Mouse (Mus musculus) hindbrain, embryonic 10.5 days (tissue): ENCODE results near the gene Ripor2. TPM values are rescaled to one million over a fixed set of nuclear protein-coding genes. Genes with fewer than 3 reads are reported as not detected.

Experiments
- DNase-seq: peaks from one replicate; pipeline ENCODE4 v3.0.0-alpha.2; 2017; ENCODE audit warnings: low spot score
- H3K27ac ChIP-seq: fragments of 300-500 bp; sonication (generic); 2 replicates; pipeline ENCODE4 v1.5.1; 2016; ENCODE audit warnings: mild to moderate bottlenecking, moderate library complexity
- H3K27me3 ChIP-seq: fragments of 300-500 bp; sonication (generic); 2 replicates; pipeline ENCODE4 v1.6.1; 2016; ENCODE audit warnings: mild to moderate bottlenecking; ENCODE audit not compliant: poor library complexity, insufficient read depth, severe bottlenecking
- H3K36me3 ChIP-seq: fragments of 300-500 bp; sonication (generic); 2 replicates; pipeline ENCODE4 v1.6.1; 2016; ENCODE audit warnings: mild to moderate bottlenecking, moderate library complexity
- H3K4me1 ChIP-seq: fragments of 300-500 bp; sonication (generic); replicated peaks from 2 replicates; pipeline ENCODE4 v1.6.1; 2016; ENCODE audit warnings: mild to moderate bottlenecking
- H3K4me3 ChIP-seq: fragments of 300-500 bp; sonication (generic); 2 replicates; pipeline ENCODE4 v1.5.1; 2016; ENCODE audit warnings: mild to moderate bottlenecking, moderate library complexity
- H3K9me3 ChIP-seq: fragments of 300-500 bp; sonication (generic); 2 replicates; pipeline ENCODE4 v1.6.1; 2016; ENCODE audit warnings: mild to moderate bottlenecking, moderate library complexity
- WGBS: fragments of 180-500 bp; shearing (Covaris S2); methylation state at CpG from one replicate; pipeline ENCODE4 v1.1.7; 2016; 5-methylcytosine and 5-hydroxymethylcytosine counted together
- polyA plus RNA-seq: library from polyadenylated mRNA; unstranded; fragments of >200 nt; fragmentation: Nextera tagmentation; extraction: Ambion mirVana; gene quantifications from 2 replicates; pipeline ENCODE4 v1.2.1, GENCODE M21; 2016

The Ripor2 gene
- polyA plus RNA-seq, 1 experiment from 2014 or later = 6.4 TPM

- Histone ChIP-seq H3K27ac (no peak overlapping the region), H3K4me3 (no peak overlapping the region), H3K36me3 (no peaks in the 10 kb centered on the region), H3K9me3 (no peaks in the 10 kb centered on the region), H3K27me3 (no peaks in the 10 kb centered on the region), H3K4me1 (0 out of 2 replicates have a peak, but pooled peaks cover 5% of the 10 kb centered on the region)
- no peak for DNase-seq
- 90% methylated on average over 5 of the region's 5 CpGs for WGBS
These were observed 199.9 kb downstream of the Ripor2 start for GRCm38 (mm10) chr13:24781916-24782315.

Other genes starting within 250 kb of the Ripor2 start
- gene Armh2, start 159.0 kb downstream of the Ripor2 start, polyA plus RNA-seq = not detected in 2 replicates
- gene Gmnn, start 179.7 kb downstream of the Ripor2 start, polyA plus RNA-seq = 134 and 184 TPM in 2 replicates
- gene BC005537, start 219.5 kb downstream of the Ripor2 start, polyA plus RNA-seq = 10.4 and 10.9 TPM in 2 replicates
- gene Acot13, start 249.4 kb downstream of the Ripor2 start, polyA plus RNA-seq = 56.5 and 62.3 TPM in 2 replicates
- 64.4 and 74.7 TPM in 2 replicates for gene Tdp2, start 249.5 kb downstream of the Ripor2 start, polyA plus RNA-seq